Mouse (Mus musculus) cerebellum, adult 18-20 months (tissue): ENCODE measurements at regions not wholly inside any gene's neighbourhood (a gene's known extent, or its start where the extent isn't known, plus 50 kb on each side); places are given as distances from the start of the nearest gene placed in this dataset.

Experiments used
- DNase-seq, 2 experiments: peaks; one replicate each; pipeline ENCODE4 v3.0.0; 2021

GRCm38 (mm10) chr2:163138688-163139385 is 51.2 kb upstream of the Gtsf1l start:
- no peak for DNase-seq

- DNase-seq = no peak
Measured at GRCm38 (mm10) chr2:163142762-163143388, 55.2 kb upstream of the Gtsf1l start.

- DNase-seq = no peak
Measured at GRCm38 (mm10) chr2:163143413-163143812, 55.8 kb upstream of the Gtsf1l start.

- no peak for DNase-seq
Measured at GRCm38 (mm10) chr2:163146001-163146400, 56.9 kb upstream of the Tox2 start.

- no peak for DNase-seq
Measured at GRCm38 (mm10) chr2:163146481-163146880, 56.4 kb upstream of the Tox2 start.

GRCm38 (mm10) chr2:163147381-163147780 is 55.5 kb upstream of the Tox2 start:
- no peak for DNase-seq

GRCm38 (mm10) chr2:163151016-163151415 is 51.9 kb upstream of the Tox2 start:
- no peak for DNase-seq

- DNase-seq = peak; percentile 3 to 14
Measured at GRCm38 (mm10) chr2:163152340-163153033, 50.4 kb upstream of the Tox2 start.
